Mouse (Mus musculus) heart, postnatal 0 days (tissue): Measurements from ENCODE around the gene Cdc14a. TPM values are rescaled to one million over a fixed set of nuclear protein-coding genes. Genes with fewer than 3 reads are reported as not detected.
"Not testable (repeated sequence)": the region's sequence is repeated elsewhere in the genome, so short reads cannot be mapped to it uniquely, and the experiment has no call there.

ENCODE experiments used
- ATAC-seq: fragments of 200-750 bp; cut with Nextera tagmentation; 2 replicates; pipeline ENCODE4 v1.8.0; 2017; ENCODE audit warnings: low read depth, moderate number of reproducible peaks, moderate library complexity; ENCODE audit not compliant: insufficient read depth
- DNase-seq: peaks from one replicate; pipeline ENCODE4 v3.0.0-alpha.2; 2016; ENCODE audit warnings: low spot score
- H3K27ac ChIP-seq: fragments of 300-500 bp; sonication (generic); 2 replicates; pipeline ENCODE4 v1.5.1; 2014; ENCODE audit warnings: low read depth, mild to moderate bottlenecking
- H3K27me3 ChIP-seq: fragments of 300-500 bp; sonication (generic); 2 replicates; pipeline ENCODE4 v1.6.1; 2014; ENCODE audit warnings: low read length, mixed read lengths; ENCODE audit not compliant: control insufficient read depth, insufficient read depth
- H3K36me3 ChIP-seq: fragments of 300-500 bp; sonication (generic); replicated peaks from 2 replicates; pipeline ENCODE4 v1.6.1; 2014; ENCODE audit warnings: low read length, mixed read lengths; ENCODE audit not compliant: control insufficient read depth, insufficient read depth
- H3K4me1 ChIP-seq: fragments of 300-500 bp; sonication (generic); 2 replicates; pipeline ENCODE4 v1.6.1; 2014; ENCODE audit warnings: antibody characterized with exemption; ENCODE audit not compliant: control insufficient read depth, insufficient read depth
- H3K4me2 ChIP-seq: fragments of 300-500 bp; sonication (generic); 2 replicates; pipeline ENCODE4 v1.6.1; 2014; ENCODE audit warnings: low read depth, mild to moderate bottlenecking, low read length, moderate library complexity
- H3K4me3 ChIP-seq: fragments of 300-500 bp; sonication (generic); 2 replicates; pipeline ENCODE4 v1.5.1; 2014; ENCODE audit warnings: low read depth, low read length
- H3K9ac ChIP-seq: fragments of 300-500 bp; sonication (generic); replicated peaks from 2 replicates; pipeline ENCODE4 v1.6.1; 2014; ENCODE audit warnings: low read depth, low read length, mixed read lengths
- H3K9me3 ChIP-seq: fragments of 300-500 bp; sonication (generic); replicated peaks from 2 replicates; pipeline ENCODE4 v1.6.1; 2016; ENCODE audit warnings: low read length; ENCODE audit not compliant: control insufficient read depth
- CTCF ChIP-seq: IDR thresholded peaks from 2 replicates; pipeline ENCODE4 v1.5.1; 2016; ENCODE audit warnings: antibody characterized with exemption, control low read depth, low read depth
- EP300 ChIP-seq: IDR thresholded peaks from 2 replicates; pipeline ENCODE4 v1.6.1; 2016; ENCODE audit warnings: antibody characterized with exemption, low read depth
- WGBS: fragments of 180-500 bp; shearing (Covaris S2); extraction: QIAGEN DNeasy Blood & Tissue Kit; methylation state at CpG from one replicate; pipeline ENCODE4 v1.1.7; 2014; 5-methylcytosine and 5-hydroxymethylcytosine counted together
- polyA plus RNA-seq: library from polyadenylated mRNA; unstranded; fragments of >200 nt; fragmentation: Nextera tagmentation; extraction: Ambion mirVana; gene quantifications from 2 replicates; pipeline ENCODE4 v1.2.1, GENCODE M21; 2015
- total RNA-seq: library from RNA; depleted of rRNA; stranded (reverse); fragments of >200 nt; gene quantifications from 2 replicates; pipeline ENCODE4 v1.2.3, GENCODE M21; 2014; ENCODE audit warnings: low replicate concordance

Gene Cdc14a
- total and polyA plus RNA-seq, 2 experiments from 2014 or later = 2.5 to 6.1 TPM

GRCm38 (mm10) chr3:116355026-116355788 lies 68.6 kb downstream of the Cdc14a start:
- H3K9me3 ChIP-seq = no peaks in the 10 kb centered on the region
- WGBS = 88% methylated on average over 15 of the region's 15 CpGs
- no peak for ATAC-seq

GRCm38 (mm10) chr3:116352486-116352885 lies 71.3 kb downstream of the Cdc14a start:
- TF ChIP-seq CTCF (no peak), EP300 (no peak)
- ATAC-seq (peak; percentile 69; the same call in 1 of the 2 replicates), DNase-seq (peak; percentile 36)
- Histone ChIP-seq H3K4me1 (no peaks in the 10 kb centered on the region; the same call in 1 of the 2 replicates), H3K4me2 (no peak overlapping the region), H3K4me3 (no peak overlapping the region), H3K9me3 (no peaks in the 10 kb centered on the region), H3K36me3 (no peaks in the 10 kb centered on the region), H3K27me3 (no peaks in the 10 kb centered on the region), H3K27ac (peak overlapping the region; percentile 49), H3K9ac (no peak overlapping the region)
- 48% methylated on average over 6 of the region's 6 CpGs for WGBS

More at GRCm38 (mm10) chr3:116355026-116355788, 68.6 kb downstream of the Cdc14a start:
- H3K4me3 ChIP-seq = no peak overlapping the region
- TF ChIP-seq CTCF = no peak
- no peak for TF ChIP-seq EP300
- no peak overlapping the region for H3K9ac ChIP-seq
- H3K4me1 ChIP-seq = no peaks in the 10 kb centered on the region; the same call in 1 of the 2 replicates
- no peaks in the 10 kb centered on the region for H3K36me3 ChIP-seq
- no peaks in the 10 kb centered on the region for H3K27me3 ChIP-seq
- DNase-seq = no peak
- H3K27ac ChIP-seq = no peak overlapping the region
- no peak overlapping the region for H3K4me2 ChIP-seq

GRCm38 (mm10) chr3:116350389-116350967 lies 73.4 kb downstream of the Cdc14a start:
- no peaks in the 10 kb centered on the region for H3K4me1 ChIP-seq
- H3K9me3 ChIP-seq = no peaks in the 10 kb centered on the region
- 86% methylated on average over 6 of the region's 6 CpGs for WGBS
- H3K4me2 ChIP-seq = no peak overlapping the region
- DNase-seq (no peak), ATAC-seq (no peak)
- H3K27me3 ChIP-seq = no peaks in the 10 kb centered on the region
- H3K9ac ChIP-seq = no peak overlapping the region
- no peak overlapping the region for H3K27ac ChIP-seq
- TF ChIP-seq EP300 = no peak
- TF ChIP-seq CTCF = no peak
- H3K36me3 ChIP-seq = no peaks in the 10 kb centered on the region
- H3K4me3 ChIP-seq = no peak overlapping the region

- not testable (repeated sequence) for H3K4me1 ChIP-seq, ATAC-seq
- WGBS = 94% methylated on average over 29 of the region's 29 CpGs
These were observed 76.3 kb downstream of the Cdc14a start for GRCm38 (mm10) chr3:116347571-116347970.

GRCm38 (mm10) chr3:116345245-116345644 lies 78.6 kb downstream of the Cdc14a start:
- Histone ChIP-seq H3K36me3 (no peaks in the 10 kb centered on the region), H3K4me3 (no peak overlapping the region), H3K4me1 (no peaks in the 10 kb centered on the region), H3K27me3 (no peaks in the 10 kb centered on the region), H3K4me2 (no peak overlapping the region), H3K27ac (no peak overlapping the region), H3K9ac (no peak overlapping the region), H3K9me3 (no peaks in the 10 kb centered on the region)
- ATAC-seq (no peak), DNase-seq (no peak)
- TF ChIP-seq CTCF (no peak), EP300 (no peak)
- 89% methylated on average over 11 of the region's 11 CpGs for WGBS

More at GRCm38 (mm10) chr3:116347571-116347970, 76.3 kb downstream of the Cdc14a start:
- not testable (repeated sequence) for H3K4me3 ChIP-seq, H3K4me2 ChIP-seq, H3K27me3 ChIP-seq, H3K9ac ChIP-seq, H3K36me3 ChIP-seq, H3K27ac ChIP-seq, H3K9me3 ChIP-seq, DNase-seq
